Mouse (Mus musculus) heart, adult 9 months (tissue): ENCODE data around the gene Ccdc92.
A peak's percentile ranks its signal among the peaks of the same experiment; 100 is the strongest.

Experiments
- DNase-seq, 2 experiments: peaks; one replicate each; pipeline ENCODE4 v3.0.0; 2022; ENCODE audit warnings: low spot score in 2 of 2

Ccdc92 gene

GRCm38 (mm10) chr5:124854202-124854601 lies 8.0 kb downstream of the Ccdc92 start:
- no peak for DNase-seq

GRCm38 (mm10) chr5:124853079-124853478 lies 9.1 kb downstream of the Ccdc92 start:
- no peak for DNase-seq

GRCm38 (mm10) chr5:124852294-124852693 lies 9.9 kb downstream of the Ccdc92 start:
- DNase-seq, result no peak

GRCm38 (mm10) chr5:124851572-124851971 lies 10.7 kb downstream of the Ccdc92 start:
- DNase-seq, result no peak

- no peak for DNase-seq
Measured at GRCm38 (mm10) chr5:124848994-124849393, 13.2 kb downstream of the Ccdc92 start.

GRCm38 (mm10) chr5:124847014-124847413 lies 15.2 kb downstream of the Ccdc92 start:
- no peak for DNase-seq

GRCm38 (mm10) chr5:124844929-124845328 lies 17.3 kb downstream of the Ccdc92 start:
- no peak for DNase-seq

GRCm38 (mm10) chr5:124843386-124843785 lies 18.8 kb downstream of the Ccdc92 start:
- peak in 1 of 2 experiments; percentile 27 for DNase-seq

GRCm38 (mm10) chr5:124840669-124841068 lies 21.6 kb downstream of the Ccdc92 start:
- no peak for DNase-seq

GRCm38 (mm10) chr5:124840202-124840601 lies 22.0 kb downstream of the Ccdc92 start:
- DNase-seq, result no peak

GRCm38 (mm10) chr5:124836621-124837020 lies 25.6 kb downstream of the Ccdc92 start:
- DNase-seq, result no peak

- no peak for DNase-seq
Measured at GRCm38 (mm10) chr5:124836075-124836474, 26.1 kb downstream of the Ccdc92 start.

GRCm38 (mm10) chr5:124835218-124835617 lies 27.0 kb downstream of the Ccdc92 start:
- DNase-seq, result no peak

- DNase-seq, result no peak
Measured at GRCm38 (mm10) chr5:124830331-124830730, 31.9 kb downstream of the Ccdc92 start.

GRCm38 (mm10) chr5:124822128-124822894 lies 39.9 kb downstream of the Ccdc92 start:
- no peak for DNase-seq

GRCm38 (mm10) chr5:124817050-124817449 lies 45.2 kb downstream of the Ccdc92 start:
- DNase-seq, result no peak

- no peak for DNase-seq
Measured at GRCm38 (mm10) chr5:124814797-124815196, 47.4 kb downstream of the Ccdc92 start.

GRCm38 (mm10) chr5:124812466-124812865 lies 49.8 kb downstream of the Ccdc92 start:
- DNase-seq, result no peak

- DNase-seq, result peak; percentile 42 to 60
Measured at GRCm38 (mm10) chr5:124809708-124810366, 52.4 kb downstream of the Ccdc92 start.

GRCm38 (mm10) chr5:124792112-124792511 lies 70.1 kb downstream of the Ccdc92 start:
- no peak for DNase-seq

GRCm38 (mm10) chr5:124785650-124786049 lies 76.6 kb downstream of the Ccdc92 start:
- no peak for DNase-seq
